In genomic region chr9:63636113-63636512, GRCm38 (mm10) we compare ENCODE assay signal across 21 mouse cellular contexts. TPM values are rescaled to one million over a fixed set of nuclear protein-coding genes. Genes with fewer than 3 reads are reported as not detected.
"Had no signal": no experiment of that assay in that cellular context is flagged by ENCODE, and none has a peak within 500 bp of the region (broad histone marks: within the 10 kb centered on the region; RNA-seq: fewer than 3 reads in every experiment).

No protein-coding gene starts in this region.

- DNase-seq: kidney, adult 18-20 months; kidney, adult 9 months; kidney, postnatal 14 days; kidney, postnatal 4 days; layer of hippocampus, postnatal 36 days; left cerebral cortex, postnatal 4 days; liver, embryonic 13.5 days; lung, adult 2 months; retina, postnatal 1 day; thymus, postnatal 25 days had no signal

- H3K4me1 ChIP-seq: liver, embryonic 13.5 days; midbrain, embryonic 15.5 days; neural tube, embryonic 15.5 days had no signal

- H3K9ac ChIP-seq: liver, embryonic 13.5 days; midbrain, embryonic 12.5 days; midbrain, embryonic 15.5 days; neural tube, embryonic 12.5 days; neural tube, embryonic 15.5 days; stomach, embryonic 15.5 days had no signal

- ATAC-seq: inflammation-experienced regulatory T-cells, adult 6 months; intestine, embryonic 16.5 days; midbrain, embryonic 15.5 days had no signal

- H3K4me2 ChIP-seq: liver, embryonic 13.5 days; midbrain, embryonic 12.5 days; midbrain, embryonic 15.5 days; neural tube, embryonic 12.5 days; neural tube, embryonic 15.5 days; stomach, embryonic 15.5 days had no signal

- H3K9me3 ChIP-seq: liver, embryonic 13.5 days; midbrain, embryonic 12.5 days; midbrain, embryonic 15.5 days; neural tube, embryonic 12.5 days; neural tube, embryonic 15.5 days; stomach, embryonic 15.5 days had no signal

- H3K27me3 ChIP-seq: liver, embryonic 13.5 days; midbrain, embryonic 12.5 days; midbrain, embryonic 15.5 days; neural tube, embryonic 12.5 days; neural tube, embryonic 15.5 days; stomach, embryonic 15.5 days had no signal

- H3K27ac ChIP-seq: liver, embryonic 13.5 days; macrophage; midbrain, embryonic 12.5 days; midbrain, embryonic 15.5 days; neural tube, embryonic 12.5 days; neural tube, embryonic 15.5 days; stomach, embryonic 15.5 days had no signal

- H3K36me3 ChIP-seq: stomach, embryonic 15.5 days had no signal

- H3K4me3 ChIP-seq: liver, embryonic 13.5 days; midbrain, embryonic 12.5 days; midbrain, embryonic 15.5 days; neural tube, embryonic 12.5 days; neural tube, embryonic 15.5 days; stomach, embryonic 15.5 days had no signal

RNA-seq across cellular contexts. Expression of gene Iqch, which starts 33.8 kb away (rescaled TPM):
- total RNA-seq: megakaryocyte, adult 5-6 weeks had no signal
- polyA plus RNA-seq: inflammation-experienced regulatory T-cells, adult 6 months; intestine, embryonic 16.5 days; kidney, embryonic 16.5 days; liver, embryonic 13.5 days; liver, embryonic 16.5 days; macrophage; midbrain, embryonic 12.5 days had no signal
